Mouse (Mus musculus): ENCODE measurements around the gene Pik3r5. TPM values are rescaled to one million over a fixed set of nuclear protein-coding genes. Genes with fewer than 3 reads are reported as not detected.

Pik3r5 gene
- polyA plus RNA-seq, 1 experiment from 2014 or later, result 0.79 TPM

GRCm38 (mm10) chr11:68452740-68453139 lies 20.8 kb downstream of the Pik3r5 start:
- no peak overlapping the region for H3K4me2 ChIP-seq
- no peaks in the 10 kb centered on the region; the same call in 1 of the 2 replicates for H3K27me3 ChIP-seq
- H3K4me1 ChIP-seq, result peaks cover 11% of the 10 kb centered on the region
- H3K9me3 ChIP-seq, result no peaks in the 10 kb centered on the region
- ATAC-seq (ENCODE audit: insufficient number of reproducible peaks, insufficient read depth, low FRiP score, low TSS enrichment, low read depth), result no peak
- H3K27ac ChIP-seq, result no peak overlapping the region
- WGBS, result 89% methylated on average over 8 of the region's 8 CpGs
- H3K4me3 ChIP-seq, result no peak overlapping the region
- no peaks in the 10 kb centered on the region for H3K36me3 ChIP-seq
- H3K9ac ChIP-seq, result no peak overlapping the region

- H3K9me3 ChIP-seq, result no peaks in the 10 kb centered on the region
- H3K36me3 ChIP-seq, result no peaks in the 10 kb centered on the region
Observed at GRCm38 (mm10) chr11:68453301-68453700, 21.4 kb downstream of the Pik3r5 start.

GRCm38 (mm10) chr11:68458086-68458485 lies 26.2 kb downstream of the Pik3r5 start:
- Histone ChIP-seq H3K4me3 (no peak overlapping the region), H3K4me1 (no peaks in the 10 kb centered on the region), H3K4me2 (no peak overlapping the region), H3K36me3 (no peaks in the 10 kb centered on the region), H3K27me3 (no peaks in the 10 kb centered on the region; the same call in 1 of the 2 replicates), H3K27ac (no peak overlapping the region), H3K9me3 (no peaks in the 10 kb centered on the region), H3K9ac (no peak overlapping the region)
- WGBS, result 81% methylated on average over 8 of the region's 8 CpGs
- no peak for ATAC-seq (ENCODE audit: insufficient number of reproducible peaks, insufficient read depth, low FRiP score, low TSS enrichment, low read depth)

More at GRCm38 (mm10) chr11:68453301-68453700, 21.4 kb downstream of the Pik3r5 start:
- Histone ChIP-seq H3K9ac (no peak overlapping the region), H3K4me3 (no peak overlapping the region), H3K27ac (no peak overlapping the region), H3K4me1 (peaks cover 11% of the 10 kb centered on the region), H3K27me3 (no peaks in the 10 kb centered on the region; the same call in 1 of the 2 replicates), H3K4me2 (no peak overlapping the region)
- no peak for ATAC-seq (ENCODE audit: insufficient number of reproducible peaks, insufficient read depth, low FRiP score, low TSS enrichment, low read depth)
- 73% methylated on average over 6 of the region's 6 CpGs for whole genome bisulfite sequencing

- Histone ChIP-seq H3K9ac (no peak overlapping the region), H3K9me3 (no peaks in the 10 kb centered on the region), H3K27me3 (no peaks in the 10 kb centered on the region; the same call in 1 of the 2 replicates), H3K27ac (no peak overlapping the region), H3K4me2 (no peak overlapping the region), H3K4me1 (no peaks in the 10 kb centered on the region), H3K4me3 (no peak overlapping the region), H3K36me3 (no peaks in the 10 kb centered on the region)
- 74% methylated on average over 5 of the region's 5 CpGs for WGBS
- no peak for ATAC-seq (ENCODE audit: insufficient number of reproducible peaks, insufficient read depth, low FRiP score, low TSS enrichment, low read depth)
Observed at GRCm38 (mm10) chr11:68459021-68459420, 27.1 kb downstream of the Pik3r5 start.

GRCm38 (mm10) chr11:68459486-68459885 lies 27.6 kb downstream of the Pik3r5 start:
- H3K27ac ChIP-seq, result no peak overlapping the region
- H3K9me3 ChIP-seq, result no peaks in the 10 kb centered on the region
- H3K4me1 ChIP-seq, result no peaks in the 10 kb centered on the region
- no peaks in the 10 kb centered on the region for H3K36me3 ChIP-seq
- no peak overlapping the region for H3K4me2 ChIP-seq
- no peak overlapping the region for H3K9ac ChIP-seq
- no peak for ATAC-seq (ENCODE audit: insufficient number of reproducible peaks, insufficient read depth, low FRiP score, low TSS enrichment, low read depth)
- 81% methylated on average over 5 of the region's 5 CpGs for WGBS
- no peak overlapping the region for H3K4me3 ChIP-seq
- no peaks in the 10 kb centered on the region; the same call in 1 of the 2 replicates for H3K27me3 ChIP-seq

GRCm38 (mm10) chr11:68462716-68463115 lies 30.8 kb downstream of the Pik3r5 start:
- 73% methylated on average over 3 of the region's 3 CpGs for WGBS
- no peak for ATAC-seq (ENCODE audit: insufficient number of reproducible peaks, insufficient read depth, low FRiP score, low TSS enrichment, low read depth)
- no peaks in the 10 kb centered on the region for H3K9me3 ChIP-seq
- no peaks in the 10 kb centered on the region for H3K36me3 ChIP-seq
- no peak overlapping the region for H3K4me2 ChIP-seq
- H3K27ac ChIP-seq, result no peak overlapping the region
- H3K4me1 ChIP-seq, result no peaks in the 10 kb centered on the region
- no peak overlapping the region for H3K9ac ChIP-seq
- H3K4me3 ChIP-seq, result no peak overlapping the region
- no peaks in the 10 kb centered on the region; the same call in 1 of the 2 replicates for H3K27me3 ChIP-seq

GRCm38 (mm10) chr11:68464260-68464659 lies 32.3 kb downstream of the Pik3r5 start:
- Histone ChIP-seq H3K4me2 (no peak overlapping the region), H3K36me3 (no peaks in the 10 kb centered on the region), H3K4me1 (no peaks in the 10 kb centered on the region), H3K9ac (no peak overlapping the region), H3K4me3 (no peak overlapping the region), H3K27me3 (no peaks in the 10 kb centered on the region; the same call in 1 of the 2 replicates), H3K27ac (no peak overlapping the region), H3K9me3 (no peaks in the 10 kb centered on the region)
- no peak for ATAC-seq (ENCODE audit: insufficient number of reproducible peaks, insufficient read depth, low FRiP score, low TSS enrichment, low read depth)
- 81% methylated on average over 5 of the region's 5 CpGs for WGBS

GRCm38 (mm10) chr11:68465090-68465489 lies 33.2 kb downstream of the Pik3r5 start:
- no peak for ATAC-seq (ENCODE audit: insufficient number of reproducible peaks, insufficient read depth, low FRiP score, low TSS enrichment, low read depth)
- no peaks in the 10 kb centered on the region for H3K36me3 ChIP-seq

GRCm38 (mm10) chr11:68467441-68467840 lies 35.5 kb downstream of the Pik3r5 start:
- WGBS, result 85% methylated on average over 7 of the region's 7 CpGs
- Histone ChIP-seq H3K27me3 (no peaks in the 10 kb centered on the region), H3K4me2 (no peak overlapping the region), H3K27ac (no peak overlapping the region), H3K9ac (no peak overlapping the region), H3K9me3 (no peaks in the 10 kb centered on the region), H3K4me3 (no peak overlapping the region), H3K4me1 (no peaks in the 10 kb centered on the region), H3K36me3 (no peaks in the 10 kb centered on the region)
- ATAC-seq (ENCODE audit: insufficient number of reproducible peaks, insufficient read depth, low FRiP score, low TSS enrichment, low read depth), result no peak

More at GRCm38 (mm10) chr11:68465090-68465489, 33.2 kb downstream of the Pik3r5 start:
- Histone ChIP-seq H3K9me3 (no peaks in the 10 kb centered on the region), H3K4me2 (no peak overlapping the region), H3K9ac (no peak overlapping the region), H3K27me3 (no peaks in the 10 kb centered on the region; the same call in 1 of the 2 replicates), H3K27ac (no peak overlapping the region), H3K4me1 (no peaks in the 10 kb centered on the region), H3K4me3 (no peak overlapping the region)
- WGBS, result 68% methylated on average over 2 of the region's 2 CpGs

GRCm38 (mm10) chr11:68467962-68468612 lies 36.2 kb downstream of the Pik3r5 start:
- Histone ChIP-seq H3K4me1 (no peaks in the 10 kb centered on the region), H3K27me3 (no peaks in the 10 kb centered on the region), H3K4me2 (no peak overlapping the region), H3K36me3 (no peaks in the 10 kb centered on the region), H3K9me3 (no peaks in the 10 kb centered on the region), H3K27ac (no peak overlapping the region), H3K4me3 (no peak overlapping the region), H3K9ac (no peak overlapping the region)
- 69% methylated on average over 9 of the region's 9 CpGs for WGBS
- ATAC-seq (ENCODE audit: insufficient number of reproducible peaks, insufficient read depth, low FRiP score, low TSS enrichment, low read depth), result no peak

- H3K36me3 ChIP-seq, result no peaks in the 10 kb centered on the region
- no peaks in the 10 kb centered on the region for H3K9me3 ChIP-seq
- no peak overlapping the region for H3K27ac ChIP-seq
- no peak overlapping the region for H3K9ac ChIP-seq
- H3K4me2 ChIP-seq, result no peak overlapping the region
- 0 out of 2 replicates have a peak, but pooled peaks cover 3% of the 10 kb centered on the region for H3K27me3 ChIP-seq
- H3K4me1 ChIP-seq, result no peaks in the 10 kb centered on the region
- ATAC-seq (ENCODE audit: insufficient number of reproducible peaks, insufficient read depth, low FRiP score, low TSS enrichment, low read depth), result no peak
- 78% methylated on average over 4 of the region's 4 CpGs for WGBS
- no peak overlapping the region for H3K4me3 ChIP-seq
Observed at GRCm38 (mm10) chr11:68468886-68469285, 37.0 kb downstream of the Pik3r5 start.

- Histone ChIP-seq H3K4me3 (no peak overlapping the region), H3K9me3 (no peaks in the 10 kb centered on the region), H3K4me2 (no peak overlapping the region), H3K4me1 (no peaks in the 10 kb centered on the region), H3K27ac (no peak overlapping the region), H3K9ac (no peak overlapping the region), H3K36me3 (no peaks in the 10 kb centered on the region), H3K27me3 (0 out of 2 replicates have a peak, but pooled peaks cover 3% of the 10 kb centered on the region)
- WGBS, result 82% methylated on average over 5 of the region's 5 CpGs
- no peak for ATAC-seq (ENCODE audit: insufficient number of reproducible peaks, insufficient read depth, low FRiP score, low TSS enrichment, low read depth)
Observed at GRCm38 (mm10) chr11:68472162-68472849, 40.4 kb downstream of the Pik3r5 start.

Data from embryonic facial prominence, embryonic 13.5 days (tissue).